In the genomic region with DNA sequence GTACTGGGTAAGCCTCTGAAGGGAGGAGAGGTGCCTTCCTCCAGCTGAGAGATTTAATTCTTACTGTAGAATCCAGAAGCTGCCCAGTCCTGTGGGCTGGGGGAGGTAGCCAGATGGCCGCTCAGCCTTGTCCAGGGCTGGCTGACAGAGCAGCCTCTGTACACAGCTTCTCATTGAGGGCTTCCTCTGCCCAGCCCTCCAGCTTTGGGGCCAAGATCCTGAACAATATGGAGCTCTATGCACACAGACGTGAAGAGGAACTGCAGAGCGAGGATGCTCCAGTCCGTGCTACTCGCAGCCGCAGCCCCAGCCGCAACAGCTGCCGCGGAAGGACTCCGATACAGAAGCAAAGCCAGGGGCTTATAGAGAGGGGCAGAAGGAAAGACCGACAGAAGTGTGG, we compare ENCODE assay signal across 9 mouse cellular contexts.
A peak's percentile ranks its signal among the peaks of the same experiment; 100 is the strongest.
DNase-seq lines count a peak whose midpoint lies in the region; TF ChIP-seq lines count a peak whose summit lies in the region.
"Had no signal": no experiment of that assay in that cellular context is flagged by ENCODE, and none has a peak within 500 bp of the region (broad histone marks: within the 10 kb centered on the region; RNA-seq: fewer than 3 reads in every experiment).

No protein-coding gene starts in this region.

- H3K4me3 ChIP-seq in layer of hippocampus, adult 2 months, result no peak overlapping the region
- H3K4me3 ChIP-seq: gastrocnemius, adult 2 months had no signal

- peak overlapping the region; percentile 21; the same call in 1 of the 2 replicates for H3K27ac ChIP-seq in layer of hippocampus, adult 2 months
- H3K27ac ChIP-seq: gastrocnemius, adult 2 months had no signal

- DNase-seq in cerebellum, postnatal 14 days, result peak; percentile 27
- no peak for DNase-seq in cerebellum, adult 11 months
- peak in 1 of 2 experiments; percentile 39 for DNase-seq in layer of hippocampus, adult 2 months (ENCODE audit: low spot score in 2 of 2)
- no peak for DNase-seq in layer of hippocampus, adult 9-10 months (ENCODE audit: low spot score)
- peak; percentile 25 to 47 for DNase-seq in layer of hippocampus, postnatal 10 days (ENCODE audit: low spot score in 2 of 2)
- peak; percentile 40 for DNase-seq in right cerebral cortex, postnatal 14 days
- no peak for DNase-seq in ovary, postnatal 10 days (ENCODE audit: low spot score)
- no peak for DNase-seq in MN1 (ENCODE audit: low spot score)
- DNase-seq: gastrocnemius, adult 2 months had no signal

- TF ChIP-seq CTCF in layer of hippocampus, adult 2 months (conservative IDR thresholded peaks at IDR 0.05), result no peak

Comparison
In these comparisons a context has a peak if more than half of its experiments do, and no peak if none do; other contexts are left out.
1. DNase-seq: peak in cerebellum, postnatal 14 days (2 of 2), layer of hippocampus, postnatal 10 days (2 of 2) and right cerebral cortex, postnatal 14 days (single experiment); none in cerebellum, adult 11 months (single experiment), layer of hippocampus, adult 9-10 months (single experiment), ovary, postnatal 10 days (single experiment) and MN1 (single experiment).